Mouse (Mus musculus): ENCODE measurements around the gene Muc3a.

DNA sequence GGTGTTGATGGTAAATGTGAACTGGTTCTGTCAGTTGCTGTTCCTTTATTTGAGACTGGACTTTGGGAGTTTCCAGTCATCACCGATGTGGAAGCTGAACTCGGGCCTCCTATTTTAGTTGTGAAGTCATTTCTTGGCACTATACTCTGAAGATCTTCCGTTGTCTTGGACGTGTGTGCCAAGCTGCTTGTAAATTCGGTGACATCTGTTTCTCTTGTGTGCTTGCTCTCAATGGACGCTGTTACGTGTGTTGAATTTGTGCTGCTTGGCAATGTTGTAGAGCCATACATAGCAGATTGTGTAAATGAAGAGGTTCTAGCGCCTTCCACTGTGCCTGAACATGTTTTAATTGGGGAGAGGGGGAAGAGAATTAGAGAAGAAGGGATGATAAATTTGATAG is 26.8 kb downstream of the Muc3a start:
- no peak for TF ChIP-seq EP300 (IDR thresholded peaks at IDR 0.05; ENCODE audit: low read depth)
- TF ChIP-seq CTCF (IDR thresholded peaks at IDR 0.05; ENCODE audit: low read depth): no peak

Data from heart, postnatal 0 days (tissue).